8 mouse cellular contexts compared by ENCODE assay signal in the genomic region with DNA sequence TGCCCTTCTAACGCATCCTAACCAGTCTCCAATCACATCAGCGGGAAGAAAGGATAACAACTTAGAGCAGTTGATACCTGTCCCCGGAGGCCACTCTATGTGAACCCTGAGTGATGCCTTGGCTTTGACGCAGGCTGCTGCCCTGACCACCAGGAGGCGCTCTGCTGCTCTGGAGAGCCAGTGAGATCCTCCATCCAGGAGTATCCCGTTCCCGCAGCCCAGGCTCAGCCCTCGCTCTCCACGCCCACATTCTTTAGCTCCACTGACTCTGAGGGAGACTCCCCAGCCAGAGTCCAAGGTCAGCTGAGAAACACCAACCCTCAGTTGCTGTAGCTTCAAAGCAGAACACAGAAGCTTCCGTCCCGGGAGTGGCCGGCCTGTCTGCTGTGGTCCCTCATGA.
DNase-seq lines count a peak whose midpoint lies in the region; ATAC-seq and TF ChIP-seq lines count a peak whose summit lies in the region.

No protein-coding gene starts in this region.

- no peaks in the 10 kb centered on the region for H3K27me3 ChIP-seq in megakaryocyte, embryonic 14.5 days (replicated peaks)
- no peaks in the 10 kb centered on the region for H3K27me3 ChIP-seq in kidney, embryonic 15.5 days
- no peaks in the 10 kb centered on the region for H3K27me3 ChIP-seq in testis, adult 2 months (ENCODE audit: control insufficient read depth, insufficient read depth, low read length)

- WGBS in kidney, embryonic 15.5 days = 3% methylated on average over 12 of the region's 12 CpGs

- no peak overlapping the region for H3K9ac ChIP-seq in kidney, embryonic 15.5 days

- peak overlapping the region; percentile 24; the same call in 1 of the 2 replicates for H3K27ac ChIP-seq in kidney, embryonic 15.5 days
- no peak overlapping the region for H3K27ac ChIP-seq in testis, adult 2 months (ENCODE audit: control insufficient read depth, insufficient read depth, low read depth, low read length)

- ATAC-seq in megakaryocyte, adult 5-6 weeks (ENCODE audit: poor library complexity, severe bottlenecking) = no peak
- ATAC-seq in kidney, embryonic 15.5 days (replicated peaks; ENCODE audit: low FRiP score) = peak; percentile 94
- no peak for ATAC-seq in erythroid progenitor cell, adult 5-6 weeks (replicated peaks; ENCODE audit: low FRiP score, poor library complexity, severe bottlenecking)

- peak overlapping the region; percentile 23 for H3K4me3 ChIP-seq in megakaryocyte, embryonic 14.5 days (replicated peaks)
- no peak overlapping the region for H3K4me3 ChIP-seq in kidney, embryonic 15.5 days (replicated peaks)
- peak overlapping the region; percentile 39 for H3K4me3 ChIP-seq in testis, adult 2 months (ENCODE audit: control insufficient read depth, low read depth, low read length)

- no peak for TF ChIP-seq POLR2A in testis, adult 2 months (IDR thresholded peaks at IDR 0.05; ENCODE audit: control insufficient read depth, low read depth, low read length)

- DNase-seq in brain, adult 2 months (ENCODE audit: low read depth, low spot score) = peak; percentile 77
- DNase-seq in heart, adult 8-10 months (ENCODE audit: low spot score) = peak; percentile 12
- DNase-seq in lung, postnatal 10 days = peak; percentile 47

- peaks cover 89% of the 10 kb centered on the region for H3K9me3 ChIP-seq in megakaryocyte, embryonic 14.5 days
- H3K9me3 ChIP-seq in kidney, embryonic 15.5 days (replicated peaks) = 0 out of 2 replicates have a peak, but pooled peaks cover 3% of the 10 kb centered on the region

- H3K4me1 ChIP-seq in megakaryocyte, embryonic 14.5 days = no peaks in the 10 kb centered on the region
- H3K4me1 ChIP-seq in kidney, embryonic 15.5 days = peaks cover 14% of the 10 kb centered on the region
- peaks cover 2% of the 10 kb centered on the region; the same call in 1 of the 2 replicates for H3K4me1 ChIP-seq in testis, adult 2 months (ENCODE audit: control insufficient read depth, insufficient read depth, low read length)

- H3K36me3 ChIP-seq in megakaryocyte, embryonic 14.5 days (replicated peaks; ENCODE audit: low read length) = no peaks in the 10 kb centered on the region
- H3K36me3 ChIP-seq in kidney, embryonic 15.5 days = no peaks in the 10 kb centered on the region
- no peaks in the 10 kb centered on the region for H3K36me3 ChIP-seq in testis, adult 2 months (ENCODE audit: control insufficient read depth, insufficient read depth, low read length)

- TF ChIP-seq CTCF in testis, adult 2 months (IDR thresholded peaks at IDR 0.05; ENCODE audit: control insufficient read depth, insufficient read depth, insufficient replicate concordance, low read depth, low read length) = peak; percentile 96

- H3K4me2 ChIP-seq in kidney, embryonic 15.5 days = peak overlapping the region; percentile 26

Comparison
In these comparisons a context has a peak if more than half of its experiments do, and no peak if none do; other contexts are left out.
1. DNase-seq: peak in every context shown above with its lines; median percentile 77 in brain, adult 2 months; 47 in lung, postnatal 10 days; 12 in heart, adult 8-10 months.